Mouse (Mus musculus): Measurements from ENCODE around the gene Fhad1. TPM values are rescaled to one million over a fixed set of nuclear protein-coding genes. Genes with fewer than 3 reads are reported as not detected.
A peak's percentile ranks its signal among the peaks of the same experiment; 100 is the strongest.

Gene Fhad1
- polyA plus RNA-seq, 1 experiment, result 0.29 TPM

- TF ChIP-seq GATA1 (IDR thresholded peaks at IDR 0.05; ENCODE audit: borderline replicate concordance, low read length) (no peak), FLI1 (IDR thresholded peaks at IDR 0.05; ENCODE audit: low read length) (no peak)
- H3K4me1 ChIP-seq, result peaks cover 24% of the 10 kb centered on the region
- no peaks in the 10 kb centered on the region for H3K9me3 ChIP-seq
- H3K27me3 ChIP-seq (replicated peaks), result peaks cover 71% of the 10 kb centered on the region
- H3K36me3 ChIP-seq (replicated peaks; ENCODE audit: low read length), result no peaks in the 10 kb centered on the region
- no peak overlapping the region for H3K4me3 ChIP-seq (replicated peaks)
These were observed 132.9 kb downstream of the Fhad1 start for GRCm38 (mm10) chr4:141881950-141882349.

DNA sequence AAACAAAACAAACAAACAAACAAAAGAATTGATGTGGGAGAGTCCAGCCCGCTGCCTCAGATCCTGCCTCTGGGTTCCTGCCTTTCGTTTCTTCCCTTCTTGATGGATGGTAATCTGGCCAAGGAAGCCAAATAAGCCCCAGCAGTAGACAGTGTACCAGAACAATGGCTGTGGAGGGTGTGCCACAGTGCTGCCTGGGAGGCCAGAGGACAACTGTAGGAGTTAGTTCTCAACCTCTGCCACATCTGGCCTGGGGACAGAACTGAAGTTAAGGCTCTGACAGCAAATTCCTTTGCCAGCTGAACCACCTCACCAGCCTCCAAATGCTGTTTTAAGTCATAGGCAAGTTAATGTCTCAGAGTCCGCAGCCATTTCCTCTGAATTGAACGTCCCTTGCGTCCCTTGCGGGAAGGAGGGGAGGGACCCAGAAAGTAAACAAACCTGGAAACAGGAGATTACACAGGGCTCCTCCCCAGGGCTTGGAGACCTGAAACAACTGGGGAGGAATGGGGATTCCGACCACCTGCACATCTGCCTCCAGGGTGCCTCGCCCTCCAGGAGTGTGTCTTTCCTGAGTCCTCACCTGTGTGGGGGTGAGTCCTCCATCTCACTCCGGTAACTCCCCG, 133.5 kb downstream of the Fhad1 start:
- TF ChIP-seq GATA1 (IDR thresholded peaks at IDR 0.05; ENCODE audit: borderline replicate concordance, low read length) (no peak), FLI1 (IDR thresholded peaks at IDR 0.05; ENCODE audit: low read length) (no peak)
- peaks cover 19% of the 10 kb centered on the region for H3K4me1 ChIP-seq
- H3K9me3 ChIP-seq, result no peaks in the 10 kb centered on the region
- H3K36me3 ChIP-seq (replicated peaks; ENCODE audit: low read length), result no peaks in the 10 kb centered on the region
- peaks cover 69% of the 10 kb centered on the region for H3K27me3 ChIP-seq (replicated peaks)
- H3K4me3 ChIP-seq (replicated peaks), result no peak overlapping the region

DNA sequence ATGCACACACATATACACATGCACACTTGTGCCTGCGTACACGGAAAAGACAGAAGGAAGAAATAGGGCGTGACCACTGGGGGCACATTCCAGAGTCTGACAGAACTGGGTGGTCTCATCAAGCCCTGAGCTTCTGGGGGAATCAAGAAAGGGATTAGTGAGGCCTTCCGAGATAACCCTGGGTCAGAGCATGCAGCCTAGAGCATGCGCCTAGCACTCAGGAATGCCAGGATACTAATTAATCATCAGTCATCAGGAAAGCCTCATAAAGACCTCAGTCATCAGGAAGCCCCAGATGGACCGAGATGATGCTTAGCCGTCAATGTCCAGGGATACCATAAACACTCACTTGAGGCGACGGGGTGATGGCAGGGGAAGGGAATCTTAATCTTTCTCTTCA, 135.0 kb downstream of the Fhad1 start:
- Histone ChIP-seq H3K4me1 (peaks cover 16% of the 10 kb centered on the region), H3K27me3 (replicated peaks) (peaks cover 67% of the 10 kb centered on the region), H3K9me3 (no peaks in the 10 kb centered on the region), H3K36me3 (replicated peaks; ENCODE audit: low read length) (no peaks in the 10 kb centered on the region), H3K4me3 (replicated peaks) (no peak overlapping the region)
- no peak for TF ChIP-seq GATA1 (IDR thresholded peaks at IDR 0.05; ENCODE audit: borderline replicate concordance, low read length)
- no peak for TF ChIP-seq FLI1 (IDR thresholded peaks at IDR 0.05; ENCODE audit: low read length)

DNA sequence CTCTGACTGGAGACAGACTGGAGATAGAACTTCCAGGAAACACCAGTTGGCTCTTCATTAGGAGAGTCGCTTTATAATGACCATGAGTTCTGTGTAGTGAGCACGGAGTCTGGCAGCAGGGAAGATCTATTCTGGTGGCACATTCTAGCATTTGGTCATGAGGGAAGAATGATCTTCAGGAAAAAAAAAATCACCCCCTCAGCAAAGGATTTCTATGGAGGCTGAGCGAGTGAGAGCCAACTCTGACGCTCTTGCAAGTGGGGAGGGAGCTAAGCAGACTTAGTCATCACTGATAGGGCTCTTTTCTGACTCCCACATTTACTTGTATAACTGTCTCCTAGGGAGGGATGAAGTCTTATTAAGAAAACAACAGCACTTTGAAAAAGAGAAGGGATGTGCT, 135.8 kb downstream of the Fhad1 start:
- Histone ChIP-seq H3K9me3 (no peaks in the 10 kb centered on the region), H3K36me3 (replicated peaks; ENCODE audit: low read length) (no peaks in the 10 kb centered on the region), H3K4me3 (replicated peaks) (no peak overlapping the region), H3K4me1 (peaks cover 16% of the 10 kb centered on the region), H3K27me3 (replicated peaks) (peaks cover 65% of the 10 kb centered on the region)
- TF ChIP-seq GATA1 (IDR thresholded peaks at IDR 0.05; ENCODE audit: borderline replicate concordance, low read length) (no peak), FLI1 (IDR thresholded peaks at IDR 0.05; ENCODE audit: low read length) (no peak)

DNA sequence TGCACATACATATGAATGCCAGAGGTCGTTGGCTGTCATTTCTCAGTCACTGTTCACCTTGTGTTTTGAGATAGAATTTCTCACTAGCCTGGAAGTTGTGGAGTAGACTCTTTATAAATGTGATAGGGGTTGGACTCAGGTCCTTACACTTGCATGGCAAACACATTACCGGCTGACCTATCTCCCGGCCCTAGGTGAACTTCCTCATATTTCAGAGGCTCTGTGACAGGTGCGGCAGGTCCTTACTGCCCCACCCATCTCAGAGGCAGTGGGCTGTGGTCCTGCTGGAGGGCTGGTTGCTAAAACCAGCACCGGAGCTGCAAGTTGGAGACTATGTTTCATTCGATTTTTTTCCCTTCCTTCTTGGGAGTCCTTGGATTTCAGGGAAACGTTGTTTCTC, 136.3 kb downstream of the Fhad1 start:
- peaks cover 20% of the 10 kb centered on the region for H3K4me1 ChIP-seq
- no peaks in the 10 kb centered on the region for H3K36me3 ChIP-seq (replicated peaks; ENCODE audit: low read length)
- no peak overlapping the region for H3K4me3 ChIP-seq (replicated peaks)
- H3K27me3 ChIP-seq (replicated peaks), result peaks cover 62% of the 10 kb centered on the region
- no peaks in the 10 kb centered on the region for H3K9me3 ChIP-seq
- TF ChIP-seq GATA1 (IDR thresholded peaks at IDR 0.05; ENCODE audit: borderline replicate concordance, low read length), result no peak
- TF ChIP-seq FLI1 (IDR thresholded peaks at IDR 0.05; ENCODE audit: low read length), result no peak

- H3K4me1 ChIP-seq, result peaks cover 46% of the 10 kb centered on the region
These were observed 139.3 kb downstream of the Fhad1 start for GRCm38 (mm10) chr4:141875481-141876108.

GRCm38 (mm10) chr4:141874601-141875460, 140.1 kb downstream of the Fhad1 start, which contains the start of gene Efhd2:
Efhd2 (minus strand) TSS chr4:141874920.
- Histone ChIP-seq H3K9me3 (no peaks in the 10 kb centered on the region), H3K4me3 (replicated peaks) (peak within 1 kb of the TSS; percentile 95), H3K36me3 (replicated peaks; ENCODE audit: low read length) (peaks cover 30% of the 10 kb centered on the region), H3K4me1 (peaks cover 54% of the 10 kb centered on the region), H3K27me3 (replicated peaks) (peaks cover 30% of the 10 kb centered on the region)
- no peak; the same call in 1 of the 2 replicates for TF ChIP-seq FLI1 (IDR thresholded peaks at IDR 0.05; ENCODE audit: low read length)

More at GRCm38 (mm10) chr4:141875481-141876108, 139.3 kb downstream of the Fhad1 start:
- TF ChIP-seq GATA1 (IDR thresholded peaks at IDR 0.05; ENCODE audit: borderline replicate concordance, low read length), result no peak
- TF ChIP-seq FLI1 (IDR thresholded peaks at IDR 0.05; ENCODE audit: low read length), result no peak
- Histone ChIP-seq H3K4me3 (replicated peaks) (peak overlapping the region; percentile 95), H3K36me3 (replicated peaks; ENCODE audit: low read length) (peaks cover 24% of the 10 kb centered on the region), H3K9me3 (no peaks in the 10 kb centered on the region), H3K27me3 (replicated peaks) (peaks cover 36% of the 10 kb centered on the region)

DNA sequence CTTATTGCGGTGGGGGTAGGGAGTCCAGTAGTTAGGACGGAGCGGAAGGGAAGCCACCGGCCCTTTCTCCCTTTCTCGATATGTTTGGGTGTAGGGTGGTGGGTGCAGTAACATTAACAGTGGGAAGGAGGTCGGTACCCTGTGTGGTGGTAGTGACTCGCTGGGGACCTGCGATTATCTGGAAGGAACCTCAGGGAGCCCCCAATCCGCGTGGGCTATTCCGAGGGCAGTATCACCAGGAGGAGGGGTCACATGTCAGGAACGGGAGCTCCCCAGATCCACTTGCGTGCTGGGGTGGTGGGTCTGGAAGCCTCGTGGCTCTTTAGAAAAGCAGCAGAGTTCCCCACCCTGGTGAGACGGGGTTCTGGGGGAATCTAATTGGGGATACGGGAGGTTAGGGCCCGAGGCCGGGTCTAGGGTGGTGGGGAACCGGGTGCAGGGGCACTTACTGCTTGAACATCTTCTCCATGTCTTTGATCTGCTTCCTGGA, 140.7 kb downstream of the Fhad1 start:
- Histone ChIP-seq H3K9me3 (no peaks in the 10 kb centered on the region), H3K4me3 (replicated peaks) (peak overlapping the region; percentile 95), H3K27me3 (replicated peaks) (peaks cover 27% of the 10 kb centered on the region), H3K36me3 (replicated peaks; ENCODE audit: low read length) (peaks cover 36% of the 10 kb centered on the region), H3K4me1 (peaks cover 61% of the 10 kb centered on the region)
- TF ChIP-seq GATA1 (IDR thresholded peaks at IDR 0.05; ENCODE audit: borderline replicate concordance, low read length) (no peak), FLI1 (IDR thresholded peaks at IDR 0.05; ENCODE audit: low read length) (no peak)

DNA sequence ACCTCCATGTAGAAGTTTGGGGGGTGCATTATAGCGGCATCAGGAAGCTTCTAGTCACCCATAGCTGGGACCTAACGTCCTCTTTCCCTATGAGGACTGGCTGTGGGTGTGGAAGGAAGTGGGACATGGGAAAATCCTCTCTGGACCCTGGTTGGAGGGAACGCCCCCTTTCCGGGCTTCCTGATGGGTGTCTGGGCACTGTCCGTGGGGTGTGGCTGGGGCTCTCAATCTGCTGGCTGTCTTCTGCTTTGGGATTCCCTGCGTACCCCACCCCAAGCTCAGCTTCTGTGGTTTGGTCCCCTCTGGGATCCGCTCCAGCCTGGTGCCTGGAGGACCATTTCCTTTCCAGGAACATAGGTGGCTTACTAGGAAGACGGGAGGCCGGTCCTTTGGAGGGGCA, 141.9 kb downstream of the Fhad1 start:
- Histone ChIP-seq H3K9me3 (no peaks in the 10 kb centered on the region), H3K36me3 (replicated peaks; ENCODE audit: low read length) (peaks cover 45% of the 10 kb centered on the region), H3K4me1 (peaks cover 66% of the 10 kb centered on the region), H3K27me3 (replicated peaks) (peaks cover 21% of the 10 kb centered on the region), H3K4me3 (replicated peaks) (peak overlapping the region; percentile 95)
- TF ChIP-seq GATA1 (IDR thresholded peaks at IDR 0.05; ENCODE audit: borderline replicate concordance, low read length) (no peak), FLI1 (IDR thresholded peaks at IDR 0.05; ENCODE audit: low read length) (no peak)
